Mouse (Mus musculus) embryonic facial prominence, embryonic 14.5 days (tissue): Measurements from ENCODE around the gene Lrmda. TPM values are rescaled to one million over a fixed set of nuclear protein-coding genes. Genes with fewer than 3 reads are reported as not detected.

Experiments
- ATAC-seq: fragments of 200-750 bp; cut with Nextera tagmentation; 2 replicates; pipeline ENCODE4 v1.8.0; 2017; ENCODE audit warnings: low read depth, moderate number of reproducible peaks, moderate TSS enrichment
- DNase-seq: peaks from one replicate; pipeline ENCODE4 v3.0.0-alpha.2; 2015; ENCODE audit warnings: low spot score
- H3K27ac ChIP-seq: fragments of 300-500 bp; sonication (generic); replicated peaks from 2 replicates; pipeline ENCODE4 v1.5.1; 2014; ENCODE audit warnings: low read depth, mild to moderate bottlenecking, low read length, moderate library complexity
- H3K27me3 ChIP-seq: fragments of 300-500 bp; sonication (generic); replicated peaks from 2 replicates; pipeline ENCODE4 v1.6.1; 2014; ENCODE audit warnings: low read length; ENCODE audit not compliant: control insufficient read depth, insufficient read depth
- H3K36me3 ChIP-seq: fragments of 300-500 bp; sonication (generic); 2 replicates; pipeline ENCODE4 v1.6.1; 2014; ENCODE audit warnings: low read length, mixed read lengths; ENCODE audit not compliant: control insufficient read depth, insufficient read depth
- H3K4me1 ChIP-seq: fragments of 300-500 bp; sonication (generic); 2 replicates; pipeline ENCODE4 v1.6.1; 2014; ENCODE audit warnings: antibody characterized with exemption, low read length; ENCODE audit not compliant: control insufficient read depth, insufficient read depth
- H3K4me2 ChIP-seq: fragments of 300-500 bp; sonication (generic); 2 replicates; pipeline ENCODE4 v1.6.1; 2014; ENCODE audit warnings: low read depth, mild to moderate bottlenecking, low read length, moderate library complexity, mixed read lengths
- H3K4me3 ChIP-seq: fragments of 300-500 bp; sonication (generic); 2 replicates; pipeline ENCODE4 v1.5.1; 2014; ENCODE audit warnings: low read depth, mild to moderate bottlenecking, low read length
- H3K9ac ChIP-seq: fragments of 300-500 bp; sonication (generic); 2 replicates; pipeline ENCODE4 v1.6.1; 2014; ENCODE audit warnings: low read depth, mild to moderate bottlenecking, low read length, moderate library complexity, mixed read lengths
- H3K9me3 ChIP-seq: fragments of 300-500 bp; sonication (generic); 2 replicates; pipeline ENCODE4 v1.6.1; 2016; ENCODE audit warnings: low read length; ENCODE audit not compliant: control insufficient read depth
- WGBS: fragments of 180-500 bp; shearing (Covaris S2); extraction: QIAGEN DNeasy Blood & Tissue Kit; methylation state at CpG from one replicate; pipeline ENCODE4 v1.1.7; 2014; 5-methylcytosine and 5-hydroxymethylcytosine counted together
- polyA plus RNA-seq: library from polyadenylated mRNA; unstranded; fragments of >200 nt; fragmentation: Nextera tagmentation; extraction: Ambion mirVana; gene quantifications from 2 replicates; pipeline ENCODE4 v1.2.1, GENCODE M21; 2014

Lrmda gene
- polyA plus RNA-seq, 1 experiment from 2014 or later, result 0.24 TPM

DNA sequence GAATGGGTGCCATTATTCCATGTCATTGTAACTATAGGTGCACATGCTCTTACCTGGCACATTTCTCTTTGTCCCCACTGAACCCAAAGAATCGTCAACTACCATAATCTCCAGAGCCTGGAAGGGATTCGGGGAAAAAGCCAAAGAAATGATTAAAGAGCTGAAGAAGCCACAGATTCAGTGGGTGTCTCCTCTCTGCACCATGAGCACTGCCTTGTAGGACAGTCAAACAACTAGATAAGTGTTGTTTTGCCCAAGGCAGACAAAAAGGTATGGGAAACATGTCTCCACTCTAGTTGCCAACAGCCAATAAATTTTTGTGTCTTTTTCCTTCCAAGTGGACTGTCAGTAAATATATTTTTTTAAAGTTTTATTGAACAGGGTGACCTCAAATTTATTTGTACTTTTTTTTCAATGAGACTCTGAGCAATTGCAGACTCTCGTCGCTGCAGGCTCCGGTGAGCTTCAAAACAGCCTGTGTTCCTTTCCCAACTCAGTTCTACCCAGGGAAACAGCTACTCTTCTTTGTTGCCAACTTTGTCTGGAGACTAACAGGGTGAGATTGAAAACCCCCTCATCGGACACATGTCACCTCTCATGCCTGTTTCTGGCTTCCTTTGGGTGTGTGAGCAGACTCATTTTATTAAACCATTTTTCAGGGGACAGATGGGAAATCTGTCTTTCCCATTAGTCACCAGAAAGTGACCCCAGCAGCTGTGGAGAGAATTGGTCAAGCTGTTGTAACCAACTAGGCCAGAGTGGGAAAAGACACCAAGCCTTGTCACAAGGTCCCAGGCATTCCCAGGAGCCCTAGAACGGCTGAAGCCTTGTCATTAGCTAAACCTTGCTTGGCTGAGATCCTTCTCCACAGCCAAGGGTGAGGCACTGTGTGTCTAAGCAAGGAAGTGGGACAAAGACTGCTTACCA is 886.5 kb downstream of the Lrmda start:
- Histone ChIP-seq H3K9ac (no peak overlapping the region), H3K4me3 (no peak overlapping the region), H3K4me2 (no peak overlapping the region), H3K4me1 (peaks cover 24% of the 10 kb centered on the region), H3K27ac (peak overlapping the region; percentile 35), H3K27me3 (no peaks in the 10 kb centered on the region), H3K36me3 (no peaks in the 10 kb centered on the region), H3K9me3 (no peaks in the 10 kb centered on the region)
- ATAC-seq (0 out of 2 replicates have a peak, but pooled peaks have one; percentile 32), DNase-seq (no peak)
- 66% methylated on average over 7 of the region's 7 CpGs for WGBS

DNA sequence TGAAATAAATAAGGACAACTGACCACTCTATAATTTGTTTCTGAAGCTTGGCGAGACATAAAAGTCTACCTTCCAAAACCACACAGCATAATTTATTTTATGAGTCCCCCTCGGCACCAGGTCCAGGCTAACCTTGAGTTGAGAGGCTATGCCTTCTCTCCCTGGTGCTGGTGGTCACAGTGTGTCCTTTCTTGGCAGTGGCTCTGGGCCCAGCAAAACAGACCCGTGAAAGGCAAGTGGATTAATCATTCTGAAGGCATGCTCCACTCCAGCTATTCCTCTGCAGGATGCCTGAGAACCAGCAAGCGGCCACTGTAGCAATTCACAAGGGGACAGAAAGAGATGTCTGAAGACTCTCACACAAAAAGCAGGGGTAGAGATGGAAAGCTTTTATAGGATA is 887.2 kb downstream of the Lrmda start:
- H3K4me3 ChIP-seq, result no peak overlapping the region
- DNase-seq (no peak), ATAC-seq (0 out of 2 replicates have a peak, but pooled peaks have one; percentile 24)
- no peak overlapping the region for H3K4me2 ChIP-seq
- H3K36me3 ChIP-seq, result no peaks in the 10 kb centered on the region
- H3K9me3 ChIP-seq, result no peaks in the 10 kb centered on the region
- 54% methylated on average over 4 of the region's 4 CpGs for WGBS
- H3K27me3 ChIP-seq, result no peaks in the 10 kb centered on the region
- H3K27ac ChIP-seq, result peak overlapping the region; percentile 35
- H3K4me1 ChIP-seq, result peaks cover 24% of the 10 kb centered on the region
- no peak overlapping the region for H3K9ac ChIP-seq

DNA sequence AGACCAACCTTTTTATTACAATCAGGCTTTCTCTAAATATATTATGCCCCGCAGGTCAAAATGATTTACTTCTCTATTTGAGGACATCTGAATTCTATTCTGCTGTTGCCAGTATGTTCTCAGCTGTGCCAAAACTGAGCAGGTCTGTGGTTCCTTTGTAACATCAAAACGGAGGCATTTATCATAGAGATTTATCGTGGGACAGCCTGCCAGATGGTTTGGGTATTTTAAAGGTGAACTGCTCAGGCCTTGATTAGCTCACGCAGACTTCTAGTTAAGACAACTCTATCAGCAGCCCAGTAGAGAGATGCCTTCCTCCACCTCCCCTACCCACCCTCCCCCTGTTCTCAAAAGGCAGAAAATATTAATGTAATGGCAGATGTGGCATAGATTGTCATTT is 887.7 kb downstream of the Lrmda start:
- 32% methylated on average over 4 of the region's 4 CpGs for WGBS
- Histone ChIP-seq H3K9me3 (no peaks in the 10 kb centered on the region), H3K36me3 (no peaks in the 10 kb centered on the region), H3K4me3 (no peak overlapping the region), H3K27me3 (no peaks in the 10 kb centered on the region), H3K4me2 (no peak overlapping the region), H3K4me1 (peaks cover 24% of the 10 kb centered on the region), H3K27ac (no peak overlapping the region; the same call in 1 of the 2 replicates), H3K9ac (no peak overlapping the region)
- peak; percentile 57 for DNase-seq
- no peak for ATAC-seq

DNA sequence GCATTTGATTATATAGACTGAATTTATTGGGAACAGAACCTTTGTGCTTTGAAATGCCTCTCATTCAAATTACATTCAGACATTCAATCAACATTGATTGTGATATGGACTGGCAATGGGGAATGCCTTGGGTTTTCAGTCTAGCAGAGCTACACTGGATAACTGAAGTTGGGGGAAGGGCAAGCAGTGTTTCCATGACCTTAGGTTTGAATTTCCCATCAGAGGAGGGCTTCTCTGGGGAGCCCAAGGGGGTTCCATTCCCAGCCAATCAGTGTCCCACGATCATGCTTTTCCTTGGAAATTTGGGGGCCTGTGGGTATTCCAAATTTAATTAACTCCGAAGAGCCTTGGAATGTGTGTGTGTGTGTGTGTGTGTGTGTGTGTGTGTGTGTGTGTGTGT is 888.5 kb downstream of the Lrmda start:
- ATAC-seq (no peak), DNase-seq (peak; percentile 82)
- no peaks in the 10 kb centered on the region for H3K9me3 ChIP-seq
- H3K27ac ChIP-seq, result no peak overlapping the region
- H3K27me3 ChIP-seq, result no peaks in the 10 kb centered on the region
- H3K36me3 ChIP-seq, result no peaks in the 10 kb centered on the region
- WGBS, result 36% methylated on average over 2 of the region's 2 CpGs
- H3K4me3 ChIP-seq, result no peak overlapping the region
- no peak overlapping the region for H3K9ac ChIP-seq
- H3K4me2 ChIP-seq, result no peak overlapping the region
- H3K4me1 ChIP-seq, result peaks cover 24% of the 10 kb centered on the region

DNA sequence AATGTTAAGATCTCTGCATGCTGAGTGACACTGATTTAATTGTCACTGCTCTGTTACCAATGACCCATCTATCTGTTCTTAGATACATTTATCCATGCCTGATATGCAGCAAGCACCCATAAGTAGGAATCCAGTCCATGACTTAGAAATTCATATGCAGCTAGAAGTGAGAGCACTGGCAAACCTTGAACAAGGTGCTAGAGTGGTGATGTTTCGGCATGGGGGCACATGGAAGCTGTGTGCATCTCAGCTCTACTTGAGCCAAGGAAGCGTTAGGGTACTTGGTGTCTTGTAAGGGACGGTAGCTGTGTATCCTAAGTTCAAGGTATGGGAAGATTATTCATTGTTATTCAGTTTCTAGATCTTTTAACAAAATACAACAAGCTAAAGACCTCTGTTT is 896.0 kb downstream of the Lrmda start:
- Histone ChIP-seq H3K4me2 (no peak overlapping the region), H3K36me3 (no peaks in the 10 kb centered on the region), H3K4me3 (no peak overlapping the region), H3K4me1 (0 out of 2 replicates have a peak, but pooled peaks cover 3% of the 10 kb centered on the region), H3K9me3 (no peaks in the 10 kb centered on the region), H3K27me3 (no peaks in the 10 kb centered on the region), H3K27ac (no peak overlapping the region), H3K9ac (no peak overlapping the region)
- no peak for ATAC-seq
- no peak for DNase-seq
- WGBS, result 95% methylated on average over 3 of the region's 3 CpGs

DNA sequence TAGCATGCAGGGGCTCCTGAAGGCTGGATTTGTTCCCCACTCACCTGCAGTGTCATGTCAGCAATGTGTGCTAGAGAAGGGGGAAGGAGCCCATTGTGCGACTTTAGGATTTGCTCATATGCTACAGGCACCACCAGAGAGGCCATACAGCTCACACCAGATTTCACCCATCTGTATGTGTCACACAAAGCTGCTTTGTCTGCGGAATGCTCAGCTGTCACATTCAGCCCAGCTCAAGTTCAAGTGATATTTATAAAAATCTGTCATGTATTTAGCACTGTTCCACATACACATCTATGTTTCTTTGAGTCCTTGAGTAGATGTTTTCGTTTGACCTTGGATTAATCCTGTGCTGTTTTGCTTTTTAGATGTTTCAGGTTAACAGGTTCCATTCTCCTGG is 899.0 kb downstream of the Lrmda start:
- 0 out of 2 replicates have a peak overlapping the region, but pooled peaks have one; percentile 22 for H3K27ac ChIP-seq
- peaks cover 15% of the 10 kb centered on the region; the same call in 1 of the 2 replicates for H3K4me1 ChIP-seq
- no peak overlapping the region for H3K4me2 ChIP-seq
- no peaks in the 10 kb centered on the region for H3K9me3 ChIP-seq
- H3K27me3 ChIP-seq, result no peaks in the 10 kb centered on the region
- whole genome bisulfite sequencing, result 68% methylated on average over 3 of the region's 3 CpGs
- ATAC-seq (peak; percentile 67; the same call in 1 of the 2 replicates), DNase-seq (peak; percentile 65)
- no peaks in the 10 kb centered on the region for H3K36me3 ChIP-seq
- no peak overlapping the region for H3K4me3 ChIP-seq
- H3K9ac ChIP-seq, result no peak overlapping the region

DNA sequence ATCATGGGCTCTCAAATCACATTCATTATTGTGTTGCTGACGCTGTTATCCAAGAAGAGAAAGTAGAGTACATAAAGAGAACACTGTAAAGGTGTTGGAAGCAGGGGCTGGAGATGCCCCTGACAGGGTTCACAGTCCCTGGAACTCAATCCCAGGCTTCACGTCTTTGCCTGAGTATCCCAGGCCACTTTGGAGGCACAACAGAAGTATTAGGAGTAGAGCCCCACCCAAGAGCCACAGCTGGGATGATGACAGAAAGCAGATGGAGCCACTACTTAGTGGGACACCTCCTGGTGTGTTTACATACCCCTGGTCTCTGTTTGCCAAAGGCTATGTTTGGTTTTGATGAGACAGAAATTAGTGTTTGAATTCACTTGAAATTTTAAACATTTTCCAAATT is 899.4 kb downstream of the Lrmda start:
- H3K27ac ChIP-seq, result 0 out of 2 replicates have a peak overlapping the region, but pooled peaks have one; percentile 22
- no peak for ATAC-seq
- H3K4me2 ChIP-seq, result no peak overlapping the region
- DNase-seq, result peak; percentile 62
- H3K36me3 ChIP-seq, result no peaks in the 10 kb centered on the region
- 52% methylated on average over 2 of the region's 2 CpGs for WGBS
- peaks cover 15% of the 10 kb centered on the region; the same call in 1 of the 2 replicates for H3K4me1 ChIP-seq
- no peak overlapping the region for H3K4me3 ChIP-seq
- no peaks in the 10 kb centered on the region for H3K9me3 ChIP-seq
- no peaks in the 10 kb centered on the region for H3K27me3 ChIP-seq
- H3K9ac ChIP-seq, result no peak overlapping the region

DNA sequence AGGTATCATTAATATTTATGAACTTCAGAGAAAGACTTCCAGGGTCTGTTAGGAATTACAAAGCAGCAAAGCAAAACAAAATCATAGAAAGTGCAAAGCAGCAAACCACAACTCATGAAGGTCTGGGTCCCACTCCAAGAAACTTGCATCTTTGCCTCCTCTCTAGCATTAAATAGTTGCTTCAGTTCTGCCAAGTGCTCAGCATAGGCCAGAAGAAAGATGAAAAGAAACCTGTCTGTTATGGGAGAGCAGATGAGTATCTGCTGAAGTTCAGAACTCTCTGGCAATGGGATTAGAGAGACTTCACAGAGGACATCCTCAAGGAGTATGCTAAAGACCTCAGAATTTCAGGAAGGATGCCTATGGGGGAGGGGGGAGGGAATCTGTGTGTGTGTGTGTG is 901.6 kb downstream of the Lrmda start:
- Histone ChIP-seq H3K27ac (0 out of 2 replicates have a peak overlapping the region, but pooled peaks have one; percentile 15), H3K4me1 (peaks cover 15% of the 10 kb centered on the region; the same call in 1 of the 2 replicates)

More for the DNA sequence above, 901.6 kb downstream of the Lrmda start:
- H3K9ac ChIP-seq, result no peak overlapping the region
- H3K9me3 ChIP-seq, result no peaks in the 10 kb centered on the region
- no peak overlapping the region for H3K4me2 ChIP-seq
- no peak overlapping the region for H3K4me3 ChIP-seq
- peak; percentile 56 for DNase-seq
- H3K27me3 ChIP-seq, result no peaks in the 10 kb centered on the region
- H3K36me3 ChIP-seq, result no peaks in the 10 kb centered on the region
- no peak for ATAC-seq
